Mouse (Mus musculus) lung, adult 2 months (tissue): ENCODE measurements around the gene Selenop. TPM values are rescaled to one million over a fixed set of nuclear protein-coding genes. Genes with fewer than 3 reads are reported as not detected.

Experiments
- DNase-seq: peaks from one replicate; pipeline ENCODE4 v3.0.0; 2022
- H3K4me1 ChIP-seq: fragments of 200-500 bp; 2 replicates; pipeline ENCODE4 v1.6.1; 2011; ENCODE audit warnings: low read length; ENCODE audit not compliant: control insufficient read depth, insufficient read depth
- H3K4me3 ChIP-seq: fragments of 200-500 bp; replicated peaks from 2 replicates; pipeline ENCODE3; 2011; ENCODE audit warnings: low read depth, mild to moderate bottlenecking, control low read depth, low read length; ENCODE audit errors: extremely low read depth
- CTCF ChIP-seq: fragments of 200-500 bp; IDR thresholded peaks from 2 replicates; pipeline ENCODE4 v1.5.1; 2011; ENCODE audit warnings: mild to moderate bottlenecking, low read length, control low read depth; ENCODE audit not compliant: insufficient read depth
- POLR2A ChIP-seq: fragments of 200-500 bp; IDR thresholded peaks from 2 replicates; pipeline ENCODE4 v1.6.1; 2011; ENCODE audit warnings: low read depth, mild to moderate bottlenecking, control low read depth, low read length, borderline replicate concordance; ENCODE audit errors: extremely low read depth
- WGBS: fragments of 180-500 bp; shearing (Covaris S2); methylation state at CpG from one replicate; pipeline ENCODE4 v1.1.7; 2018; 5-methylcytosine and 5-hydroxymethylcytosine counted together
- polyA plus RNA-seq: library from polyadenylated mRNA; depleted of rRNA; stranded (reverse); fragments of >200 nt; gene quantifications from 2 replicates; pipeline ENCODE4 v1.2.3, GENCODE M21; 2012

The Selenop gene
- polyA plus RNA-seq, 1 experiment = 329 TPM

- 82% methylated on average over 3 of the region's 3 CpGs for WGBS
- Histone ChIP-seq H3K4me3 (no peak overlapping the region), H3K4me1 (no peaks in the 10 kb centered on the region)
- TF ChIP-seq POLR2A (no peak), CTCF (no peak)
- DNase-seq = no peak
Measured at GRCm38 (mm10) chr15:3290435-3290834, 22.1 kb downstream of the Selenop start.

GRCm38 (mm10) chr15:3293477-3293876, 25.1 kb downstream of the Selenop start:
- no peak for DNase-seq
- 38% methylated on average over 1 of the region's 1 CpGs for WGBS
- no peak overlapping the region for H3K4me3 ChIP-seq
- TF ChIP-seq CTCF (no peak), POLR2A (no peak)
- H3K4me1 ChIP-seq = no peaks in the 10 kb centered on the region

- WGBS = 69% methylated on average over 1 of the region's 1 CpGs
- Histone ChIP-seq H3K4me1 (no peaks in the 10 kb centered on the region), H3K4me3 (no peak overlapping the region)
- no peak for DNase-seq
- TF ChIP-seq CTCF (no peak), POLR2A (no peak)
Measured at GRCm38 (mm10) chr15:3295986-3296385, 27.6 kb downstream of the Selenop start.

- TF ChIP-seq CTCF = no peak
- TF ChIP-seq POLR2A = no peak
- no peak for DNase-seq
- no peaks in the 10 kb centered on the region for H3K4me1 ChIP-seq
- no peak overlapping the region for H3K4me3 ChIP-seq
- 69% methylated on average over 8 of the region's 8 CpGs for WGBS
Measured at GRCm38 (mm10) chr15:3297615-3298014, 29.3 kb downstream of the Selenop start.

GRCm38 (mm10) chr15:3300361-3301100, 32.2 kb downstream of the Selenop start:
- TF ChIP-seq POLR2A (no peak), CTCF (no peak)
- H3K4me1 ChIP-seq = no peaks in the 10 kb centered on the region
- H3K4me3 ChIP-seq = no peak overlapping the region
- WGBS = 71% methylated on average over 4 of the region's 4 CpGs
- no peak for DNase-seq

- Histone ChIP-seq H3K4me3 (no peak within 1 kb of the TSS), H3K4me1 (no peaks in the 10 kb centered on the region)
- DNase-seq = no peak
- WGBS = 92% methylated on average over 12 of the region's 12 CpGs
- no peak for TF ChIP-seq CTCF
- no peak for TF ChIP-seq POLR2A
Measured at GRCm38 (mm10) chr15:3303426-3303825, 35.1 kb downstream of the Selenop start, which contains the start of gene Ccdc152. TSS of gene Ccdc152 (minus strand) at chr15:3303526.

GRCm38 (mm10) chr15:3309856-3310255, 41.5 kb downstream of the Selenop start:
- Histone ChIP-seq H3K4me3 (no peak overlapping the region), H3K4me1 (no peaks in the 10 kb centered on the region)
- 75% methylated on average over 3 of the region's 3 CpGs for WGBS
- DNase-seq = no peak
- TF ChIP-seq CTCF (no peak), POLR2A (no peak)

GRCm38 (mm10) chr15:3312937-3313336, 44.6 kb downstream of the Selenop start:
- no peaks in the 10 kb centered on the region; the same call in 1 of the 2 replicates for H3K4me1 ChIP-seq
- no peak for DNase-seq
- H3K4me3 ChIP-seq = no peak overlapping the region
- TF ChIP-seq POLR2A = no peak
- no peak for TF ChIP-seq CTCF

GRCm38 (mm10) chr15:3316617-3317016, 48.3 kb downstream of the Selenop start:
- Histone ChIP-seq H3K4me1 (no peaks in the 10 kb centered on the region; the same call in 1 of the 2 replicates), H3K4me3 (no peak overlapping the region)
- WGBS = 53% methylated on average over 2 of the region's 2 CpGs
- DNase-seq = no peak
- TF ChIP-seq CTCF (no peak), POLR2A (no peak)

GRCm38 (mm10) chr15:3319929-3320328, 51.6 kb downstream of the Selenop start:
- no peak overlapping the region for H3K4me3 ChIP-seq
- DNase-seq = no peak
- H3K4me1 ChIP-seq = no peaks in the 10 kb centered on the region; the same call in 1 of the 2 replicates
- WGBS = 90% methylated on average over 9 of the region's 9 CpGs
- TF ChIP-seq CTCF (no peak), POLR2A (no peak)
